Mouse (Mus musculus) lung, embryonic 14.5 days (tissue): ENCODE measurements around the gene Timmdc1. TPM values are rescaled to one million over a fixed set of nuclear protein-coding genes. Genes with fewer than 3 reads are reported as not detected.

Source experiments
- ATAC-seq: fragments of 200-750 bp; cut with Nextera tagmentation; 2 replicates; pipeline ENCODE4 v1.8.0; 2017; ENCODE audit warnings: mild to moderate bottlenecking, moderate TSS enrichment, moderate library complexity; ENCODE audit not compliant: insufficient read depth
- DNase-seq: peaks from one replicate; pipeline ENCODE4 v3.0.0-alpha.2; 2015
- H3K27ac ChIP-seq: fragments of 300-500 bp; sonication (generic); 2 replicates; pipeline ENCODE4 v1.5.1; 2014; ENCODE audit warnings: low read depth, mild to moderate bottlenecking, moderate library complexity
- H3K27me3 ChIP-seq: fragments of 300-500 bp; sonication (generic); 2 replicates; pipeline ENCODE4 v1.6.1; 2014; ENCODE audit warnings: low read length, control low read depth; ENCODE audit not compliant: insufficient read depth
- H3K36me3 ChIP-seq: fragments of 300-500 bp; sonication (generic); 2 replicates; pipeline ENCODE4 v1.6.1; 2014; ENCODE audit warnings: control low read depth; ENCODE audit not compliant: insufficient read depth
- H3K4me1 ChIP-seq: fragments of 300-500 bp; sonication (generic); 2 replicates; pipeline ENCODE4 v1.6.1; 2014; ENCODE audit warnings: antibody characterized with exemption, control low read depth; ENCODE audit not compliant: insufficient read depth
- H3K4me2 ChIP-seq: fragments of 300-500 bp; sonication (generic); 2 replicates; pipeline ENCODE4 v1.6.1; 2014; ENCODE audit warnings: mild to moderate bottlenecking
- H3K4me3 ChIP-seq: fragments of 300-500 bp; sonication (generic); 2 replicates; pipeline ENCODE4 v1.5.1; 2014; ENCODE audit warnings: low read depth, low read length
- H3K9ac ChIP-seq: fragments of 300-500 bp; sonication (generic); 2 replicates; pipeline ENCODE4 v1.6.1; 2014
- H3K9me3 ChIP-seq: fragments of 300-500 bp; sonication (generic); 2 replicates; pipeline ENCODE4 v1.6.1; 2016; ENCODE audit warnings: low read depth, low read length, control low read depth
- CTCF ChIP-seq: IDR thresholded peaks from 2 replicates; pipeline ENCODE4 v1.5.1; 2016; ENCODE audit warnings: antibody characterized with exemption, low read depth
- WGBS: fragments of 180-500 bp; shearing (Covaris S2); extraction: QIAGEN DNeasy Blood & Tissue Kit; methylation state at CpG from one replicate; pipeline ENCODE4 v1.1.7; 2014; 5-methylcytosine and 5-hydroxymethylcytosine counted together
- polyA plus RNA-seq: library from polyadenylated mRNA; unstranded; fragments of >200 nt; fragmentation: Nextera tagmentation; extraction: Ambion mirVana; gene quantifications from 2 replicates; pipeline ENCODE4 v1.2.1, GENCODE M21; 2014

Timmdc1 gene
- polyA plus RNA-seq, 1 experiment from 2014 or later, result 25.1 TPM

GRCm38 (mm10) chr16:38558221-38558748 lies 35.8 kb upstream of the Timmdc1 start, which contains the start of gene Tmem39a:
Gene Tmem39a, plus strand, starts transcription at chr16:38558698.
- no peak for TF ChIP-seq CTCF
- 91% methylated on average over 3 of the region's 3 CpGs for WGBS
- no peaks in the 10 kb centered on the region for H3K36me3 ChIP-seq
- DNase-seq (no peak), ATAC-seq (no peak)
- no peak within 1 kb of the TSS for H3K27ac ChIP-seq
- no peak within 1 kb of the TSS for H3K4me2 ChIP-seq
- H3K27me3 ChIP-seq, result no peaks in the 10 kb centered on the region
- no peak within 1 kb of the TSS for H3K9ac ChIP-seq
- H3K4me3 ChIP-seq, result no peak within 1 kb of the TSS
- no peaks in the 10 kb centered on the region for H3K4me1 ChIP-seq
- no peaks in the 10 kb centered on the region for H3K9me3 ChIP-seq

GRCm38 (mm10) chr16:38555988-38556387 lies 33.5 kb upstream of the Timmdc1 start:
- no peak overlapping the region for H3K4me2 ChIP-seq
- no peaks in the 10 kb centered on the region for H3K4me1 ChIP-seq
- ATAC-seq (no peak), DNase-seq (no peak)
- WGBS, result 83% methylated on average over 3 of the region's 3 CpGs
- no peak overlapping the region for H3K27ac ChIP-seq
- H3K9ac ChIP-seq, result no peak overlapping the region
- no peaks in the 10 kb centered on the region for H3K9me3 ChIP-seq
- H3K27me3 ChIP-seq, result no peaks in the 10 kb centered on the region
- no peak for TF ChIP-seq CTCF
- no peak overlapping the region for H3K4me3 ChIP-seq
- no peaks in the 10 kb centered on the region for H3K36me3 ChIP-seq

GRCm38 (mm10) chr16:38549479-38550396 lies 27.3 kb upstream of the Timmdc1 start, which contains the start of gene Poglut1:
Gene Poglut1, minus strand, starts transcription at chr16:38550258.
- Histone ChIP-seq H3K4me3 (peak within 1 kb of the TSS; percentile 82), H3K4me2 (peak within 1 kb of the TSS; percentile 84), H3K27me3 (no peaks in the 10 kb centered on the region), H3K4me1 (no peaks in the 10 kb centered on the region), H3K9me3 (no peaks in the 10 kb centered on the region), H3K36me3 (peaks cover 18% of the 10 kb centered on the region), H3K27ac (no peak within 1 kb of the TSS), H3K9ac (peak within 1 kb of the TSS; percentile 77)
- DNase-seq (peak; percentile 88), ATAC-seq (peak; percentile 97)
- no peak for TF ChIP-seq CTCF
- WGBS, result 1% methylated on average over 54 of the region's 54 CpGs

GRCm38 (mm10) chr16:38548000-38548399 lies 25.5 kb upstream of the Timmdc1 start:
- no peak for ATAC-seq
- no peak overlapping the region for H3K4me3 ChIP-seq
- DNase-seq, result no peak
- TF ChIP-seq CTCF, result no peak
- no peak overlapping the region; the same call in 1 of the 2 replicates for H3K4me2 ChIP-seq
- 96% methylated on average over 1 of the region's 1 CpGs for WGBS
- H3K9me3 ChIP-seq, result no peaks in the 10 kb centered on the region
- peaks cover 30% of the 10 kb centered on the region for H3K36me3 ChIP-seq
- no peaks in the 10 kb centered on the region for H3K27me3 ChIP-seq
- no peak overlapping the region for H3K9ac ChIP-seq
- H3K4me1 ChIP-seq, result no peaks in the 10 kb centered on the region
- no peak overlapping the region for H3K27ac ChIP-seq

- Histone ChIP-seq H3K4me1 (no peaks in the 10 kb centered on the region), H3K36me3 (peaks cover 73% of the 10 kb centered on the region), H3K9me3 (no peaks in the 10 kb centered on the region), H3K4me2 (no peak overlapping the region), H3K27me3 (no peaks in the 10 kb centered on the region), H3K9ac (no peak overlapping the region), H3K27ac (no peak overlapping the region), H3K4me3 (no peak overlapping the region)
- WGBS, result 87% methylated on average over 13 of the region's 13 CpGs
- no peak for TF ChIP-seq CTCF
- DNase-seq (no peak), ATAC-seq (no peak)
Measured at GRCm38 (mm10) chr16:38538716-38539380, 16.4 kb upstream of the Timmdc1 start.

GRCm38 (mm10) chr16:38536544-38537146 lies 14.2 kb upstream of the Timmdc1 start:
- Histone ChIP-seq H3K27me3 (no peaks in the 10 kb centered on the region), H3K4me2 (no peak overlapping the region), H3K27ac (no peak overlapping the region), H3K36me3 (peaks cover 79% of the 10 kb centered on the region), H3K9me3 (no peaks in the 10 kb centered on the region), H3K9ac (no peak overlapping the region), H3K4me1 (no peaks in the 10 kb centered on the region), H3K4me3 (no peak overlapping the region)
- WGBS, result 43% methylated on average over 8 of the region's 8 CpGs
- ATAC-seq (peak; percentile 54), DNase-seq (peak; percentile 86)
- TF ChIP-seq CTCF, result peak; percentile 84

GRCm38 (mm10) chr16:38526264-38526663 lies 3.8 kb upstream of the Timmdc1 start:
- TF ChIP-seq CTCF, result no peak
- WGBS, result 80% methylated on average over 6 of the region's 6 CpGs
- Histone ChIP-seq H3K36me3 (peaks cover 61% of the 10 kb centered on the region), H3K27ac (no peak overlapping the region), H3K4me3 (no peak overlapping the region), H3K27me3 (no peaks in the 10 kb centered on the region), H3K9me3 (no peaks in the 10 kb centered on the region), H3K9ac (no peak overlapping the region), H3K4me1 (no peaks in the 10 kb centered on the region), H3K4me2 (no peak overlapping the region)
- no peak for ATAC-seq
- no peak for DNase-seq
